Mouse (Mus musculus) liver, adult 2 months (tissue): ENCODE results near the gene Numb.

Experiments
- CTCF ChIP-seq: fragments of 200-500 bp; IDR thresholded peaks from 2 replicates; pipeline ENCODE4 v1.5.1; 2011; ENCODE audit warnings: low read depth, low read length, control low read depth
- POLR2A ChIP-seq: fragments of 200-500 bp; IDR thresholded peaks from 2 replicates; pipeline ENCODE4 v1.6.1; 2011; ENCODE audit warnings: low read length, control low read depth; ENCODE audit not compliant: insufficient read depth; ENCODE audit errors: extremely low read depth

DNA sequence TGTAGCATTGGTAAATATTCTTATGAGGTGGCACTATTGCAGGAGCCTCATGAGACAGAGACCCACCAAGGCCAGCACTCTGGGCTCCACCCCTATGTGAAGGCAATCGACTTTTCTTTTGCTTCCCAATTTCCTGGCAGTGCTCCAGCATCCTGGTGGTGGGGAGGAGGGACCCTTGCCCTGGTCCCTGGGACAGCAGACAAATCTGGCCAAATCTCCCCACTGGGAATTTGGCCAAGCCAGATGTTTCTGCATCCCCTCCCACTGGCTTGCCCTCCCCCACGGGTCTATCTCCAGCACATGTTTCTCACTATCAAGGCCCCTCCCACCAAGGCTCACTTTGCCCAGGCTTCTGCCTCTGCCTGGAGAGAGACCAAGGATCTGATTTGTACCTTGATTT lies 169.2 kb downstream of the Numb start:
- TF ChIP-seq POLR2A (no peak), CTCF (no peak)
